Mouse (Mus musculus): ENCODE data around the gene Pth1r.

DNA sequence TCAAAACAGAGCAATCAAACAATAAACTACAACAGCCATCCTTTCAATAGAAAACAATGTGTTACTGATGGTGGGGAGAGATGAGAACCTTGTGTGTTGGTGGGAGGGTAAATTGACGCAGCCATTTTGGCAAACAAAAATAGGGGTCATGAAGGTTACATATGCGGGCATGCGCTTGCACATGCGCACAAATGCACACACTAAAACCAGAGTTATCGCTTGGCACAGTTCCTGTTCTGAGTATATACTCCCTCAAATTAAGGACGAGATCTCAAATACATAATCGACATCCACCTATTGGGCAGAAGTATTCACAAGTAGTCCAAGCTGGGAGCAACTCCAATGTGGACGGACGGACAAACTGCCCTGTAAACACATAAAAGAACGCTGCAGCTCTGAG, 25.4 kb upstream of the Pth1r start:
- TF ChIP-seq CTCF (IDR thresholded peaks at IDR 0.05; ENCODE audit: low read depth, low read length) (no peak), POLR2A (IDR thresholded peaks at IDR 0.05; ENCODE audit: insufficient read depth, low read length) (no peak)
